Mouse (Mus musculus) left cerebral cortex, adult 9 months (tissue): Measurements from ENCODE around the gene Slc9b1.

Experiments used
- DNase-seq, 2 experiments: peaks; one replicate each; pipeline ENCODE4 v3.0.0; 2022; ENCODE audit warnings: low spot score in 2 of 2

Slc9b1 gene

GRCm38 (mm10) chr3:135347739-135348264 lies at the start of gene Slc9b1:
Gene Slc9b1 (plus strand): TSS chr3:135348029.
- DNase-seq: no peak

- DNase-seq: peak in 1 of 2 experiments; percentile 37
Measured at GRCm38 (mm10) chr3:135298560-135298959, 49.3 kb upstream of the Slc9b1 start.

GRCm38 (mm10) chr3:135300081-135300480 lies 47.7 kb upstream of the Slc9b1 start:
- no peak for DNase-seq

GRCm38 (mm10) chr3:135304060-135304459 lies 43.8 kb upstream of the Slc9b1 start:
- no peak for DNase-seq

- no peak for DNase-seq
Measured at GRCm38 (mm10) chr3:135304566-135304965, 43.3 kb upstream of the Slc9b1 start.

- peak in 1 of 2 experiments; percentile 33 for DNase-seq
Measured at GRCm38 (mm10) chr3:135307411-135308259, 40.2 kb upstream of the Slc9b1 start, which contains the start of gene Slc9b2. Gene Slc9b2 (plus strand): TSS chr3:135307700.

GRCm38 (mm10) chr3:135312916-135313491 lies 34.8 kb upstream of the Slc9b1 start:
- DNase-seq: no peak

GRCm38 (mm10) chr3:135313727-135314126 lies 34.1 kb upstream of the Slc9b1 start:
- DNase-seq: no peak

GRCm38 (mm10) chr3:135314811-135315210 lies 33.0 kb upstream of the Slc9b1 start:
- no peak for DNase-seq

- no peak for DNase-seq
Measured at GRCm38 (mm10) chr3:135315720-135316425, 32.0 kb upstream of the Slc9b1 start.

- no peak for DNase-seq
Measured at GRCm38 (mm10) chr3:135318331-135318730, 29.5 kb upstream of the Slc9b1 start.

GRCm38 (mm10) chr3:135324354-135324753 lies 23.5 kb upstream of the Slc9b1 start:
- no peak for DNase-seq

- no peak for DNase-seq
Measured at GRCm38 (mm10) chr3:135327176-135327575, 20.7 kb upstream of the Slc9b1 start.

- no peak for DNase-seq
Measured at GRCm38 (mm10) chr3:135327601-135328000, 20.2 kb upstream of the Slc9b1 start.

- peak in 1 of 2 experiments; percentile 30 for DNase-seq
Measured at GRCm38 (mm10) chr3:135328560-135328959, 19.3 kb upstream of the Slc9b1 start.

GRCm38 (mm10) chr3:135332691-135333090 lies 15.1 kb upstream of the Slc9b1 start:
- no peak for DNase-seq

- no peak for DNase-seq
Measured at GRCm38 (mm10) chr3:135333763-135334162, 14.1 kb upstream of the Slc9b1 start.

- no peak for DNase-seq
Measured at GRCm38 (mm10) chr3:135349022-135349421, 1.2 kb downstream of the Slc9b1 start.

- DNase-seq: no peak
Measured at GRCm38 (mm10) chr3:135351857-135352256, 4.0 kb downstream of the Slc9b1 start.

GRCm38 (mm10) chr3:135357394-135357793 lies 9.6 kb downstream of the Slc9b1 start:
- DNase-seq: no peak

- no peak for DNase-seq
Measured at GRCm38 (mm10) chr3:135375836-135376235, 28.0 kb downstream of the Slc9b1 start.

GRCm38 (mm10) chr3:135377445-135377844 lies 29.6 kb downstream of the Slc9b1 start:
- no peak for DNase-seq
